ENCODE assay signal across 7 mouse cellular contexts in the genomic region with DNA sequence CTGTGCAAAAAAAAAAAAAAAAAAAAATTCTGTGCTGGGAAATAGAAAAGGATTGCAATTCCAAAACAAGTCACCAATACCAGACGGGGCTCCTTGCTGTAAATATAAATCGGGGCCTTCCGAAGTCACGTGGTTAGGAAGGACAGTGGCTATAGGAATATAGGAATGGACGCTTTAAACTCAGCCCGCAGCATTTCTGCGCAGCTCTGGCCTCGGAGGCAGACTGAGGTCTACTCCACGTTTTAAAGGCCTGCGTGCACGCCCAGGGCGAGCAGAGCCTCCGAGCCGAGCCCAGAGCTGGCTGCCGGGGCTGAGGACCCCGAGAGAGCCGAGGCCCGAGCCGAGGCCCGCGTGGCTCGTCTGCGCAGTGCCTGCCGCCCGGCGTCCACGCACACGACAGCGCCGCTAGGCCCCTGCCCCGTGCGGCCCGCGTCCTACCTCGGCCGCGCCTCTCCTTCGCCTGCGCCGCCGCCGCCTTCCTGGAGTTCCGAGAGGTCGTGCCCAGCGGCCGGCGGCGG. TPM values are rescaled to one million over a fixed set of nuclear protein-coding genes. Genes with fewer than 3 reads are reported as not detected.
A peak's percentile ranks its signal among the peaks of the same experiment; 100 is the strongest.
DNase-seq lines count a peak whose midpoint lies in the region; ATAC-seq and TF ChIP-seq lines count a peak whose summit lies in the region.

No protein-coding gene starts in this region.

- peak overlapping the region; percentile 82 for H3K4me3 ChIP-seq in lung, embryonic 15.5 days
- H3K4me3 ChIP-seq in forebrain, embryonic 14.5 days (ENCODE audit: low read depth, low read length): peak overlapping the region; percentile 78
- peak overlapping the region; percentile 82 for H3K4me3 ChIP-seq in limb, embryonic 15.5 days
- H3K4me3 ChIP-seq in olfactory bulb, adult 2 months (ENCODE audit: insufficient read depth, low read depth, low read length): peak overlapping the region; percentile 69

- H3K36me3 ChIP-seq in lung, embryonic 15.5 days: 0 out of 2 replicates have a peak, but pooled peaks cover 6% of the 10 kb centered on the region
- no peaks in the 10 kb centered on the region for H3K36me3 ChIP-seq in forebrain, embryonic 14.5 days (ENCODE audit: control insufficient read depth, insufficient read depth, low read length)
- peaks cover 12% of the 10 kb centered on the region for H3K36me3 ChIP-seq in limb, embryonic 15.5 days

- no peak for TF ChIP-seq POLR2A in brain, embryonic 14.5 days (IDR thresholded peaks at IDR 0.05; ENCODE audit: borderline replicate concordance, extremely low read depth, insufficient read depth, insufficient read length, poor library complexity, severe bottlenecking)
- no peak for TF ChIP-seq POLR2A in olfactory bulb, adult 2 months (IDR thresholded peaks at IDR 0.05; ENCODE audit: insufficient read depth, low read depth, low read length)

- peak overlapping the region; percentile 87 for H3K9ac ChIP-seq in lung, embryonic 15.5 days
- H3K9ac ChIP-seq in forebrain, embryonic 14.5 days (ENCODE audit: low read length): peak overlapping the region; percentile 88
- H3K9ac ChIP-seq in limb, embryonic 15.5 days: peak overlapping the region; percentile 84

- under 1% methylated on average over 48 of the region's 48 CpGs for WGBS in lung, embryonic 15.5 days
- WGBS in forebrain, embryonic 14.5 days: under 1% methylated on average over 42 of the region's 48 CpGs
- under 1% methylated on average over 48 of the region's 48 CpGs for WGBS in limb, embryonic 15.5 days
- WGBS in olfactory bulb, adult 2 months: 0% methylated on average over 48 of the region's 48 CpGs

- H3K4me1 ChIP-seq in lung, embryonic 15.5 days: peaks cover 12% of the 10 kb centered on the region
- peaks cover 5% of the 10 kb centered on the region; the same call in 1 of the 2 replicates for H3K4me1 ChIP-seq in forebrain, embryonic 14.5 days (ENCODE audit: control insufficient read depth, insufficient read depth, low read length)
- H3K4me1 ChIP-seq in limb, embryonic 15.5 days: peaks cover 11% of the 10 kb centered on the region
- H3K4me1 ChIP-seq in olfactory bulb, adult 2 months (ENCODE audit: control insufficient read depth, insufficient read depth, low read length): peaks cover 4% of the 10 kb centered on the region; the same call in 1 of the 2 replicates

- H3K9me3 ChIP-seq in lung, embryonic 15.5 days: no peaks in the 10 kb centered on the region
- H3K9me3 ChIP-seq in forebrain, embryonic 14.5 days (replicated peaks; ENCODE audit: control insufficient read depth, low read length): no peaks in the 10 kb centered on the region
- H3K9me3 ChIP-seq in limb, embryonic 15.5 days: no peaks in the 10 kb centered on the region

- H3K27me3 ChIP-seq in lung, embryonic 15.5 days: no peaks in the 10 kb centered on the region
- no peaks in the 10 kb centered on the region for H3K27me3 ChIP-seq in forebrain, embryonic 14.5 days (replicated peaks; ENCODE audit: control insufficient read depth, insufficient read depth, low read length)
- H3K27me3 ChIP-seq in limb, embryonic 15.5 days: no peaks in the 10 kb centered on the region

- H3K4me2 ChIP-seq in lung, embryonic 15.5 days: peak overlapping the region; percentile 85
- H3K4me2 ChIP-seq in forebrain, embryonic 14.5 days (ENCODE audit: low read length): peak overlapping the region; percentile 73
- H3K4me2 ChIP-seq in limb, embryonic 15.5 days: peak overlapping the region; percentile 77

- ATAC-seq in lung, embryonic 15.5 days (ENCODE audit: borderline replicate concordance, extremely low read depth, low FRiP score, low TSS enrichment): peak; percentile 66
- ATAC-seq in forebrain, embryonic 14.5 days: peak; percentile 77
- peak; percentile 62 for ATAC-seq in limb, embryonic 15.5 days (ENCODE audit: insufficient number of reproducible peaks, low FRiP score, low TSS enrichment, low read depth)

- H3K27ac ChIP-seq in lung, embryonic 15.5 days: peak overlapping the region; percentile 95
- H3K27ac ChIP-seq in forebrain, embryonic 14.5 days (ENCODE audit: low read depth, low read length): peak overlapping the region; percentile 82
- H3K27ac ChIP-seq in limb, embryonic 15.5 days: peak overlapping the region; percentile 93
- peak overlapping the region; percentile 37 for H3K27ac ChIP-seq in olfactory bulb, adult 2 months (ENCODE audit: insufficient read depth, low read depth, low read length)

- no peak for DNase-seq in lung, adult 18-20 months
- DNase-seq in brain, embryonic 14.5 days (ENCODE audit: low read depth): peak; percentile 79
- DNase-seq in forebrain, embryonic 14.5 days (ENCODE audit: low spot score): peak; percentile 63
- DNase-seq in urinary bladder, adult 18-20 months (ENCODE audit: low spot score in 2 of 2): no peak

- no peak for TF ChIP-seq CTCF in brain, embryonic 14.5 days (IDR thresholded peaks at IDR 0.05; ENCODE audit: borderline replicate concordance, extremely low read depth, insufficient read depth, insufficient read length)
- TF ChIP-seq CTCF in olfactory bulb, adult 2 months (IDR thresholded peaks at IDR 0.05; ENCODE audit: insufficient read depth, low read depth, low read length): no peak; the same call in 1 of the 2 replicates

RNA-seq across cellular contexts. Expression of a gene that starts 0.7 kb away (rescaled TPM):
- 46.0 and 48.3 TPM in 2 replicates for polyA plus RNA-seq in lung, embryonic 15.5 days (2015; fragmentation: Nextera tagmentation; extraction: Ambion mirVana)
- 9.3 and 15.3 TPM in 2 replicates for polyA plus RNA-seq in brain, embryonic 14.5 days (2012; rRNA removed)
- 30.6 and 34.6 TPM in 2 replicates for polyA plus RNA-seq in forebrain, embryonic 14.5 days (2014; fragmentation: Nextera tagmentation; extraction: Ambion mirVana)
- polyA plus RNA-seq in limb, embryonic 15.5 days (2015; fragmentation: Nextera tagmentation; extraction: Ambion mirVana): 46.4 and 50.8 TPM in 2 replicates
- not detected in 2 replicates for polyA plus RNA-seq in olfactory bulb, adult 2 months (2012; ENCODE audit: insufficient read depth, insufficient read length, low replicate concordance, missing spikeins)

RNA-seq across cellular contexts. Expression of a gene that starts 49.4 kb away (rescaled TPM):
- polyA plus RNA-seq in lung, embryonic 15.5 days (2015; fragmentation: Nextera tagmentation; extraction: Ambion mirVana): 9.7 and 10.7 TPM in 2 replicates
- polyA plus RNA-seq in brain, embryonic 14.5 days (2012; rRNA removed): 40.7 and 67.1 TPM in 2 replicates
- 15.3 and 23.8 TPM in 2 replicates for polyA plus RNA-seq in forebrain, embryonic 14.5 days (2014; fragmentation: Nextera tagmentation; extraction: Ambion mirVana)
- 8.8 and 9.5 TPM in 2 replicates for polyA plus RNA-seq in limb, embryonic 15.5 days (2015; fragmentation: Nextera tagmentation; extraction: Ambion mirVana)
- polyA plus RNA-seq in olfactory bulb, adult 2 months (2012; ENCODE audit: insufficient read depth, insufficient read length, low replicate concordance, missing spikeins): not detected in 2 replicates

Comparison
In these comparisons a context has a peak if more than half of its experiments do, and no peak if none do; other contexts are left out.
1. H3K27ac ChIP-seq: peak in every context shown above with its lines; median percentile 95 in lung, embryonic 15.5 days; 93 in limb, embryonic 15.5 days; 82 in forebrain, embryonic 14.5 days; 37 in olfactory bulb, adult 2 months.
2. DNase-seq: peak in brain, embryonic 14.5 days (single experiment) and forebrain, embryonic 14.5 days (single experiment); none in lung, adult 18-20 months (0 of 2) and urinary bladder, adult 18-20 months (0 of 2).
3. Peak in every context shown above with its lines, with median percentiles within 50 percentile points of each other: ATAC-seq, H3K4me2 ChIP-seq, H3K4me3 ChIP-seq and H3K9ac ChIP-seq.